Mouse (Mus musculus) hindbrain, embryonic 16.5 days (tissue): ENCODE results near the gene Neu3. TPM values are rescaled to one million over a fixed set of nuclear protein-coding genes. Genes with fewer than 3 reads are reported as not detected.

Experiments
- ATAC-seq: fragments of 200-750 bp; cut with Nextera tagmentation; 2 replicates; pipeline ENCODE4 v1.8.0; 2017; ENCODE audit warnings: moderate TSS enrichment, moderate library complexity
- H3K27ac ChIP-seq: fragments of 300-500 bp; sonication (generic); 2 replicates; pipeline ENCODE4 v1.5.1; 2014; ENCODE audit warnings: low read depth, mild to moderate bottlenecking, control low read depth, low read length, moderate library complexity
- H3K27me3 ChIP-seq: fragments of 300-500 bp; sonication (generic); replicated peaks from 2 replicates; pipeline ENCODE4 v1.6.1; 2014; ENCODE audit warnings: low read length; ENCODE audit not compliant: control insufficient read depth, insufficient read depth
- H3K36me3 ChIP-seq: fragments of 300-500 bp; sonication (generic); 2 replicates; pipeline ENCODE4 v1.6.1; 2014; ENCODE audit warnings: mild to moderate bottlenecking, low read length, moderate library complexity, mixed read lengths; ENCODE audit not compliant: control insufficient read depth, insufficient read depth
- H3K4me1 ChIP-seq: fragments of 300-500 bp; sonication (generic); 2 replicates; pipeline ENCODE4 v1.6.1; 2014; ENCODE audit warnings: low read depth, low read length; ENCODE audit not compliant: control insufficient read depth, insufficient read depth
- H3K4me2 ChIP-seq: fragments of 300-500 bp; sonication (generic); 2 replicates; pipeline ENCODE4 v1.6.1; 2014; ENCODE audit warnings: mild to moderate bottlenecking, low read length, control low read depth, moderate library complexity
- H3K4me3 ChIP-seq: fragments of 300-500 bp; sonication (generic); 2 replicates; pipeline ENCODE4 v1.5.1; 2014; ENCODE audit warnings: mild to moderate bottlenecking, low read length, control low read depth, moderate library complexity
- H3K9ac ChIP-seq: fragments of 300-500 bp; sonication (generic); 2 replicates; pipeline ENCODE4 v1.6.1; 2014; ENCODE audit warnings: low read depth, mild to moderate bottlenecking, control low read depth, low read length, moderate library complexity
- H3K9me3 ChIP-seq: fragments of 300-500 bp; sonication (generic); 2 replicates; pipeline ENCODE4 v1.6.1; 2014; ENCODE audit warnings: mild to moderate bottlenecking, low read length, moderate library complexity; ENCODE audit not compliant: control insufficient read depth
- WGBS: fragments of 180-500 bp; shearing (Covaris S2); extraction: QIAGEN DNeasy Blood & Tissue Kit; methylation state at CpG from one replicate; pipeline ENCODE4 v1.1.7; 2014; 5-methylcytosine and 5-hydroxymethylcytosine counted together
- polyA plus RNA-seq: library from polyadenylated mRNA; unstranded; fragments of >200 nt; fragmentation: Nextera tagmentation; extraction: Ambion mirVana; gene quantifications from 2 replicates; pipeline ENCODE4 v1.2.1, GENCODE M21; 2015

The Neu3 gene
- polyA plus RNA-seq, 1 experiment from 2014 or later: 2.8 TPM

GRCm38 (mm10) chr7:99803535-99803934 is 24.7 kb downstream of the Neu3 start:
- H3K4me3 ChIP-seq: no peak overlapping the region
- no peaks in the 10 kb centered on the region for H3K36me3 ChIP-seq
- H3K4me2 ChIP-seq: no peak overlapping the region
- no peaks in the 10 kb centered on the region for H3K4me1 ChIP-seq
- no peak overlapping the region for H3K27ac ChIP-seq
- 74% methylated on average over 8 of the region's 8 CpGs for WGBS
- H3K9me3 ChIP-seq: no peaks in the 10 kb centered on the region
- ATAC-seq: no peak
- H3K27me3 ChIP-seq: no peaks in the 10 kb centered on the region
- no peak overlapping the region for H3K9ac ChIP-seq

GRCm38 (mm10) chr7:99799118-99799517 is 29.1 kb downstream of the Neu3 start:
- WGBS: 78% methylated on average over 7 of the region's 7 CpGs
- Histone ChIP-seq H3K27ac (no peak overlapping the region), H3K27me3 (no peaks in the 10 kb centered on the region), H3K9ac (no peak overlapping the region), H3K4me3 (no peak overlapping the region), H3K4me1 (peaks cover 14% of the 10 kb centered on the region), H3K9me3 (no peaks in the 10 kb centered on the region), H3K4me2 (no peak overlapping the region), H3K36me3 (no peaks in the 10 kb centered on the region)
- no peak for ATAC-seq

GRCm38 (mm10) chr7:99797911-99798647 is 30.1 kb downstream of the Neu3 start:
- peak; percentile 79 for ATAC-seq
- Histone ChIP-seq H3K27me3 (no peaks in the 10 kb centered on the region), H3K4me2 (no peak overlapping the region), H3K9me3 (no peaks in the 10 kb centered on the region), H3K9ac (no peak overlapping the region), H3K4me1 (peaks cover 14% of the 10 kb centered on the region), H3K36me3 (no peaks in the 10 kb centered on the region), H3K4me3 (no peak overlapping the region), H3K27ac (no peak overlapping the region)
- WGBS: 31% methylated on average over 6 of the region's 6 CpGs

GRCm38 (mm10) chr7:99797261-99797660 is 31.0 kb downstream of the Neu3 start:
- no peaks in the 10 kb centered on the region for H3K9me3 ChIP-seq
- H3K9ac ChIP-seq: no peak overlapping the region
- no peak overlapping the region for H3K4me2 ChIP-seq
- H3K27me3 ChIP-seq: no peaks in the 10 kb centered on the region
- ATAC-seq: no peak
- H3K4me3 ChIP-seq: no peak overlapping the region
- H3K27ac ChIP-seq: no peak overlapping the region
- H3K36me3 ChIP-seq: no peaks in the 10 kb centered on the region
- WGBS: 44% methylated on average over 3 of the region's 3 CpGs
- H3K4me1 ChIP-seq: peaks cover 14% of the 10 kb centered on the region

- 65% methylated on average over 3 of the region's 3 CpGs for WGBS
- Histone ChIP-seq H3K4me2 (no peak overlapping the region), H3K27me3 (no peaks in the 10 kb centered on the region), H3K4me3 (no peak overlapping the region), H3K9me3 (no peaks in the 10 kb centered on the region), H3K27ac (no peak overlapping the region), H3K36me3 (no peaks in the 10 kb centered on the region), H3K4me1 (peaks cover 14% of the 10 kb centered on the region), H3K9ac (no peak overlapping the region)
- ATAC-seq: no peak
Observed at GRCm38 (mm10) chr7:99796471-99796870, 31.7 kb downstream of the Neu3 start.

GRCm38 (mm10) chr7:99795192-99795981 is 32.8 kb downstream of the Neu3 start:
- H3K9ac ChIP-seq: peak overlapping the region; percentile 47; the same call in 1 of the 2 replicates
- H3K4me2 ChIP-seq: peak overlapping the region; percentile 36
- peaks cover 14% of the 10 kb centered on the region for H3K4me1 ChIP-seq
- peak; percentile 67 for ATAC-seq
- 0 out of 2 replicates have a peak overlapping the region, but pooled peaks have one; percentile 2 for H3K4me3 ChIP-seq
- 11% methylated on average over 17 of the region's 17 CpGs for WGBS
- H3K27me3 ChIP-seq: no peaks in the 10 kb centered on the region
- 0 out of 2 replicates have a peak overlapping the region, but pooled peaks have one; percentile 11 for H3K27ac ChIP-seq
- H3K36me3 ChIP-seq: no peaks in the 10 kb centered on the region
- H3K9me3 ChIP-seq: no peaks in the 10 kb centered on the region

- no peak overlapping the region for H3K4me3 ChIP-seq
- no peak overlapping the region for H3K27ac ChIP-seq
- H3K27me3 ChIP-seq: no peaks in the 10 kb centered on the region
- no peak overlapping the region for H3K4me2 ChIP-seq
- no peaks in the 10 kb centered on the region for H3K9me3 ChIP-seq
- H3K4me1 ChIP-seq: peaks cover 14% of the 10 kb centered on the region
- WGBS: 39% methylated on average over 2 of the region's 2 CpGs
- H3K36me3 ChIP-seq: no peaks in the 10 kb centered on the region
- no peak for ATAC-seq
- H3K9ac ChIP-seq: no peak overlapping the region
Observed at GRCm38 (mm10) chr7:99794096-99794495, 34.1 kb downstream of the Neu3 start.

- Histone ChIP-seq H3K36me3 (no peaks in the 10 kb centered on the region), H3K9me3 (no peaks in the 10 kb centered on the region), H3K27me3 (no peaks in the 10 kb centered on the region), H3K4me3 (no peak overlapping the region), H3K9ac (no peak overlapping the region), H3K4me1 (peaks cover 8% of the 10 kb centered on the region), H3K27ac (no peak overlapping the region), H3K4me2 (no peak overlapping the region)
- 52% methylated on average over 10 of the region's 10 CpGs for WGBS
- no peak for ATAC-seq
Observed at GRCm38 (mm10) chr7:99790816-99791215, 37.4 kb downstream of the Neu3 start.

GRCm38 (mm10) chr7:99788563-99788962 is 39.7 kb downstream of the Neu3 start:
- no peaks in the 10 kb centered on the region for H3K27me3 ChIP-seq
- no peak overlapping the region for H3K27ac ChIP-seq
- no peaks in the 10 kb centered on the region for H3K9me3 ChIP-seq
- no peak overlapping the region for H3K4me2 ChIP-seq
- 44% methylated on average over 5 of the region's 5 CpGs for WGBS
- no peak overlapping the region for H3K9ac ChIP-seq
- no peaks in the 10 kb centered on the region for H3K36me3 ChIP-seq
- no peak for ATAC-seq
- H3K4me3 ChIP-seq: no peak overlapping the region
- H3K4me1 ChIP-seq: no peaks in the 10 kb centered on the region
